Mouse (Mus musculus) heart, postnatal 0 days (tissue): ENCODE data around the gene Nup133. TPM values are rescaled to one million over a fixed set of nuclear protein-coding genes. Genes with fewer than 3 reads are reported as not detected.
A peak's percentile ranks its signal among the peaks of the same experiment; 100 is the strongest.

Experiments used
- ATAC-seq: fragments of 200-750 bp; cut with Nextera tagmentation; 2 replicates; pipeline ENCODE4 v1.8.0; 2017; ENCODE audit warnings: low read depth, moderate number of reproducible peaks, moderate library complexity; ENCODE audit not compliant: insufficient read depth
- DNase-seq: peaks from one replicate; pipeline ENCODE4 v3.0.0-alpha.2; 2016; ENCODE audit warnings: low spot score
- H3K27ac ChIP-seq: fragments of 300-500 bp; sonication (generic); 2 replicates; pipeline ENCODE4 v1.5.1; 2014; ENCODE audit warnings: low read depth, mild to moderate bottlenecking
- H3K27me3 ChIP-seq: fragments of 300-500 bp; sonication (generic); 2 replicates; pipeline ENCODE4 v1.6.1; 2014; ENCODE audit warnings: low read length, mixed read lengths; ENCODE audit not compliant: control insufficient read depth, insufficient read depth
- H3K36me3 ChIP-seq: fragments of 300-500 bp; sonication (generic); replicated peaks from 2 replicates; pipeline ENCODE4 v1.6.1; 2014; ENCODE audit warnings: low read length, mixed read lengths; ENCODE audit not compliant: control insufficient read depth, insufficient read depth
- H3K4me1 ChIP-seq: fragments of 300-500 bp; sonication (generic); 2 replicates; pipeline ENCODE4 v1.6.1; 2014; ENCODE audit warnings: antibody characterized with exemption; ENCODE audit not compliant: control insufficient read depth, insufficient read depth
- H3K4me2 ChIP-seq: fragments of 300-500 bp; sonication (generic); 2 replicates; pipeline ENCODE4 v1.6.1; 2014; ENCODE audit warnings: low read depth, mild to moderate bottlenecking, low read length, moderate library complexity
- H3K4me3 ChIP-seq: fragments of 300-500 bp; sonication (generic); 2 replicates; pipeline ENCODE4 v1.5.1; 2014; ENCODE audit warnings: low read depth, low read length
- H3K9ac ChIP-seq: fragments of 300-500 bp; sonication (generic); replicated peaks from 2 replicates; pipeline ENCODE4 v1.6.1; 2014; ENCODE audit warnings: low read depth, low read length, mixed read lengths
- H3K9me3 ChIP-seq: fragments of 300-500 bp; sonication (generic); replicated peaks from 2 replicates; pipeline ENCODE4 v1.6.1; 2016; ENCODE audit warnings: low read length; ENCODE audit not compliant: control insufficient read depth
- CTCF ChIP-seq: IDR thresholded peaks from 2 replicates; pipeline ENCODE4 v1.5.1; 2016; ENCODE audit warnings: antibody characterized with exemption, control low read depth, low read depth
- EP300 ChIP-seq: IDR thresholded peaks from 2 replicates; pipeline ENCODE4 v1.6.1; 2016; ENCODE audit warnings: antibody characterized with exemption, low read depth
- WGBS: fragments of 180-500 bp; shearing (Covaris S2); extraction: QIAGEN DNeasy Blood & Tissue Kit; methylation state at CpG from one replicate; pipeline ENCODE4 v1.1.7; 2014; 5-methylcytosine and 5-hydroxymethylcytosine counted together
- polyA plus RNA-seq: library from polyadenylated mRNA; unstranded; fragments of >200 nt; fragmentation: Nextera tagmentation; extraction: Ambion mirVana; gene quantifications from 2 replicates; pipeline ENCODE4 v1.2.1, GENCODE M21; 2015
- total RNA-seq: library from RNA; depleted of rRNA; stranded (reverse); fragments of >200 nt; gene quantifications from 2 replicates; pipeline ENCODE4 v1.2.3, GENCODE M21; 2014; ENCODE audit warnings: low replicate concordance

The Nup133 gene
- total and polyA plus RNA-seq, 2 experiments from 2014 or later, result 9.8 to 14.8 TPM

DNA sequence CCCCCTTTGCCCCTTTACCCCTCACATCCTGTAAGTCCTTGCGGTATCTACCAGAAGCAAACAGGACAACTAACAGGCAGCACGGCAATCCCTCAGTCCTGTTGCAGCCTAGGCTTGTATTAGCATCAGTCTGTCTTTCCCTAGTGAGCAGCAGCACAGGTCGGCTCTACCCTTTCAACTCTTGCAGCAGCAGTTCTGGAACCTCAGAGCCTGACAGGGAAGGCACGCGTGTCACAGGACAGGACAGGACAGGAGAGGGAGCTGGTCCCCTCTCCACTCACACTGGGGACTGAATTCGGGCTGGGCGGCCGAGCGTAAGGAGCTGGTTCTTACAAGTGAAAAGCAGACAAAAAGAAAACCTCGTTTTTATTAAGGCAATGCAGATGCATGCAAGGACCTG, 52.3 kb downstream of the Nup133 start:
- H3K4me2 ChIP-seq, result no peak overlapping the region
- H3K27me3 ChIP-seq, result peaks cover 34% of the 10 kb centered on the region
- no peak overlapping the region for H3K27ac ChIP-seq
- ATAC-seq, result no peak
- peaks cover 27% of the 10 kb centered on the region for H3K36me3 ChIP-seq
- no peaks in the 10 kb centered on the region for H3K4me1 ChIP-seq
- no peaks in the 10 kb centered on the region for H3K9me3 ChIP-seq
- H3K9ac ChIP-seq, result no peak overlapping the region
- 53% methylated on average over 10 of the region's 10 CpGs for WGBS
- TF ChIP-seq CTCF (no peak), EP300 (no peak)
- no peak for DNase-seq
- H3K4me3 ChIP-seq, result no peak overlapping the region

DNA sequence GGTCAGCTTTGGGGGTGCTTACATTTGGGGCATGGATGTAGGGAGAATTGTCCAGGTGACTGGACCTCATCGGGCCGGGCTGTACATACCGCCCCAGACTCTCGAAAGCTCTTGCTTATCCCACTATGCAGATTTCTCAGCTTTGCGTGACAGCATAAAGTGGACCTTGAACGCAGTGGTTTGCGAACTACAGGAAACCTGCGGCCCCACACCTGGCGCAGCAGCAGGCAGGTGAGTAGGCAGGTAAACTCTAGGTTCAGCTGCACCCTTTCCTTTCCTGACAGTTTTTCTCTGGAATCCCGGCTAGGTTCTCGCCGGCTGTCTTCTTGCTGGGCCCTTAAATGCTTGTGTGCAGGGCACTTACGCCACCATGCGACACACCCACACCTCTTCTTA, 52.7 kb downstream of the Nup133 start:
- Histone ChIP-seq H3K4me2 (no peak overlapping the region), H3K27ac (no peak overlapping the region), H3K36me3 (peaks cover 23% of the 10 kb centered on the region), H3K9me3 (no peaks in the 10 kb centered on the region), H3K4me1 (no peaks in the 10 kb centered on the region), H3K4me3 (no peak overlapping the region), H3K9ac (no peak overlapping the region), H3K27me3 (peaks cover 39% of the 10 kb centered on the region)
- no peak for DNase-seq
- ATAC-seq, result no peak
- 60% methylated on average over 14 of the region's 14 CpGs for WGBS
- TF ChIP-seq CTCF (no peak), EP300 (no peak)

DNA sequence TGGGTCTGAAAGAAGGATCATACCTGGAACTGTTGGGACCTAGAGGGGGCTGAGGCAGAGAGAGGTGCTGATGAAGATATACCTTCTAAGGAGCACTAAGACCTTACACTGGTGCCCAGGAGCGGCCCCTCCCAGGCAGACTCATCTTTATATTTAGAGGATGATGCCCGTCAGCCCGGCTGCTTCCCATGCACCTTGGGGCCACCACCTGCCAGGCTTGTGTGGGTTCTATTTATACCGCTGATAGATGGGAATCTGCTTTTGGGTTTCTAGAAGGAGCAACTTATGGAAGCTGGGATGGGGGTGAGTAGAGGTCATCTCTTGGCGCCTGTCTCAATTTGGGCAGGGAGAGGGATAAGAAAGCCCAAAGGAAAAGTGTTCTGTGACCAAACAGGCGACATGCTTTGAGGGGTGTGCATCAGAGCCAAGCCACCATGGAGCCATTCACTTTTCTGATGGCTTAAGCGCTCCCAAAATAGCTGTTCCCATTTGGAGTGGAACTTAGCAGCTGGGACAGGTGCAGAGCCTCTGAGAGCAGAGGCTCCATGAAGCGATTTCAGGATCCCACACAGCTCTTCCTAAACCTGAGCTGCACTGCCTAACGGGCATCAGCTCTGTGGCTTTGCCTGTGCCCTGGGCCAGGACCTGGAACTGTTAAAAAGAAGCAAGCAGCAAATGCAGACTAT, 53.2 kb downstream of the Nup133 start:
- TF ChIP-seq EP300 (no peak), CTCF (no peak)
- WGBS, result 50% methylated on average over 9 of the region's 9 CpGs
- peaks cover 20% of the 10 kb centered on the region for H3K36me3 ChIP-seq
- no peak for ATAC-seq
- H3K4me2 ChIP-seq, result no peak overlapping the region
- DNase-seq, result no peak
- no peaks in the 10 kb centered on the region for H3K4me1 ChIP-seq
- H3K4me3 ChIP-seq, result no peak overlapping the region
- H3K27ac ChIP-seq, result no peak overlapping the region
- H3K27me3 ChIP-seq, result peaks cover 44% of the 10 kb centered on the region
- H3K9ac ChIP-seq, result no peak overlapping the region
- H3K9me3 ChIP-seq, result no peaks in the 10 kb centered on the region

DNA sequence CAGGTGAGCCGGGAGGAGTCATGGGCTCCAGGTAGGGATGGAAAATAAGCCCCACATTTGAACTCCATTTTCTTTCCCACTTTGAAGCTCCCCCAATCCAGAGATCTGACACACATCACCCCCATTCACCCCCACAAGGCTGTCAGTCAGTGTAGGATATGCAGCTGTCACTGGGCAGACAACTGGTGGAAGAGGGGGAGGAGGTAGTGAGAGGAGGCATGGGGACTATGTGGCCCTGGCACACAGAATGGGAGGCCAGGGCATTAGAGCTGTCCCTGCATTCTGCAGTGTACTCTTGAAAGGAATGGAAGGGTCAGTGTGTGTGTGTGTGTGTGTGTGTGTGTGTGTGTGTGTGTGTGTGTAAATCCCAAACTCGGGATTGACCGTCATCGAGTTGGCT, 53.8 kb downstream of the Nup133 start:
- ATAC-seq, result no peak
- peaks cover 44% of the 10 kb centered on the region for H3K27me3 ChIP-seq

DNA sequence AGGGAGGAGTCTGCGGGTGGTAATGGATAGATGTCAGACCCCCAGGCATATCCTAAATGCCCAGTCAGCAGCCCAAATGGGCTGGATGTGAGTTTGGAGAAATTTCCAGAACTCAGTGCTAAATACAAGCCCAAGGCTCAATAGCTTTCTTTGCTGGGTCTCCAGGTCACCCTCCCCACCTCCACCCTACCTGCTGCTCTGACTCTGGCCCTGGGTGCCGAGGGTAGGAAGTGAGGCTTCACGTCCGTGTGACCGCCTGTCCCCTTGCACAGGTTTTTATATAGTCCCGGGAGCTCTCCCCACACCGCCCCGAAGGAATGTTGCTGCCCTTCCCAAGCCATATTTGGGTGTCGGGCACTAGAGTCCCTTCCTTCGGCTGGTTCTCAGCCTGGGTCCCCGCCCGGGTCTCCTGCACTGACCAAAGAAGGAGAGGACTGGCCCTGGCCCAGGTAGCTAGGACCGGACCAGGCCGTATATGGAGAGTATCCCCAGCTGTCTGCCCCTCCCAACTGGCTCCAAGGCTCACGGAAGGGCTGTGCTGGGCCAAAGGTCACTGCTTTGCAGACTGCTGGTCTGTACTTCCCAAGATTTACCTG, 54.5 kb downstream of the Nup133 start, which contains the start of gene Acta1:
Gene Acta1, minus strand, starts transcription at position 250 of the 596 bp plus-strand sequence.
- WGBS, result 15% methylated on average over 15 of the region's 15 CpGs
- H3K9me3 ChIP-seq, result no peaks in the 10 kb centered on the region
- ATAC-seq, result peak; percentile 44; the same call in 1 of the 2 replicates
- peaks cover 44% of the 10 kb centered on the region for H3K27me3 ChIP-seq
- H3K4me3 ChIP-seq, result no peak within 1 kb of the TSS
- DNase-seq, result no peak
- H3K27ac ChIP-seq, result no peak within 1 kb of the TSS
- H3K9ac ChIP-seq, result no peak within 1 kb of the TSS
- H3K4me2 ChIP-seq, result no peak within 1 kb of the TSS
- no peaks in the 10 kb centered on the region for H3K4me1 ChIP-seq
- H3K36me3 ChIP-seq, result peaks cover 11% of the 10 kb centered on the region; the same call in 1 of the 2 replicates
- TF ChIP-seq CTCF, result no peak
- TF ChIP-seq EP300, result no peak

More for the DNA sequence above, 53.8 kb downstream of the Nup133 start:
- H3K9ac ChIP-seq, result no peak overlapping the region
- TF ChIP-seq CTCF, result no peak
- no peak for TF ChIP-seq EP300
- H3K27ac ChIP-seq, result no peak overlapping the region
- H3K4me3 ChIP-seq, result no peak overlapping the region
- H3K4me1 ChIP-seq, result no peaks in the 10 kb centered on the region
- H3K36me3 ChIP-seq, result peaks cover 14% of the 10 kb centered on the region
- H3K9me3 ChIP-seq, result no peaks in the 10 kb centered on the region
- DNase-seq, result no peak
- no peak overlapping the region for H3K4me2 ChIP-seq
- WGBS, result 64% methylated on average over 4 of the region's 4 CpGs
